Mouse (Mus musculus): ENCODE results near the gene Poldip2. TPM values are rescaled to one million over a fixed set of nuclear protein-coding genes. Genes with fewer than 3 reads are reported as not detected.
"Not testable (repeated sequence)": the region's sequence is repeated elsewhere in the genome, so short reads cannot be mapped to it uniquely, and the experiment has no call there.

Poldip2 gene
- polyA plus RNA-seq, 1 experiment from 2014 or later: 96.6 TPM

DNA sequence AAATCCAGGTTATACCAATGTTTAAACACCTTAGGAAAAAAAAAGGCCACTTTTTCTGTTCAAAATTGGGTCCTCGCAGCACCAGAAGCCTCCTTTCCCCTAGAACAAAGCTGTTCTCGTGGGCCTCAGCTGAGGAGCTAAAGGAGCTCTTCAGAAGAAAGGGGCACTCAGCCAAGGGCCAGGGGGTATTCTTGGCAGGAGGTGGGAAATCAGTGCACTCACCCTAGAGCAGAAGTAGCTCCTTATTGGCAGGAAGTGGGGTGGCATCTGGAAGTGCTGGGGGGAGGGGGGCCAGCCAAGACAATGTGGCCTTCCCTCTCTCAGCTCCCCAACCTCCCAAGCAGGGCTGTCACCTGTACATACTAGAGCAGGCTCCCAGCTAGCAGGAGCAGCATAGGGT is 12.8 kb downstream of the Poldip2 start:
- no peak overlapping the region for H3K27ac ChIP-seq (ENCODE audit: low read depth)
- peaks cover 75% of the 10 kb centered on the region for H3K36me3 ChIP-seq (replicated peaks; ENCODE audit: insufficient read depth, low read length)
- no peak overlapping the region for H3K4me2 ChIP-seq (ENCODE audit: low read depth, low read length)
- ATAC-seq: no peak
- H3K4me3 ChIP-seq (ENCODE audit: low read depth, low read length): no peak overlapping the region
- WGBS (ENCODE audit: insufficient replicate concordance): 80% methylated on average over 2 of the region's 2 CpGs
- no peaks in the 10 kb centered on the region for H3K4me1 ChIP-seq (ENCODE audit: insufficient read depth)
- DNase-seq: no peak
- H3K9me3 ChIP-seq (ENCODE audit: low read length): no peaks in the 10 kb centered on the region
- H3K9ac ChIP-seq (replicated peaks): no peak overlapping the region
- H3K27me3 ChIP-seq (ENCODE audit: insufficient read depth, low read length): no peaks in the 10 kb centered on the region
- no peak for TF ChIP-seq CTCF (IDR thresholded peaks at IDR 0.05; ENCODE audit: low read depth)
- TF ChIP-seq EP300 (IDR thresholded peaks at IDR 0.05; ENCODE audit: low read depth): no peak

GRCm38 (mm10) chr11:78528714-78529113 is 16.7 kb downstream of the Poldip2 start:
- Histone ChIP-seq H3K36me3 (replicated peaks; ENCODE audit: insufficient read depth, low read length) (peaks cover 42% of the 10 kb centered on the region), H3K9ac (replicated peaks) (no peak overlapping the region), H3K27ac (ENCODE audit: low read depth) (no peak overlapping the region), H3K27me3 (ENCODE audit: insufficient read depth, low read length) (no peaks in the 10 kb centered on the region), H3K4me1 (ENCODE audit: insufficient read depth) (no peaks in the 10 kb centered on the region), H3K4me3 (ENCODE audit: low read depth, low read length) (no peak overlapping the region), H3K4me2 (ENCODE audit: low read depth, low read length) (no peak overlapping the region), H3K9me3 (ENCODE audit: low read length) (no peaks in the 10 kb centered on the region)
- TF ChIP-seq EP300 (IDR thresholded peaks at IDR 0.05; ENCODE audit: low read depth) (no peak), CTCF (IDR thresholded peaks at IDR 0.05; ENCODE audit: low read depth) (no peak)
- 82% methylated on average over 9 of the region's 9 CpGs for WGBS (ENCODE audit: insufficient replicate concordance)
- no peak for ATAC-seq
- DNase-seq: no peak

DNA sequence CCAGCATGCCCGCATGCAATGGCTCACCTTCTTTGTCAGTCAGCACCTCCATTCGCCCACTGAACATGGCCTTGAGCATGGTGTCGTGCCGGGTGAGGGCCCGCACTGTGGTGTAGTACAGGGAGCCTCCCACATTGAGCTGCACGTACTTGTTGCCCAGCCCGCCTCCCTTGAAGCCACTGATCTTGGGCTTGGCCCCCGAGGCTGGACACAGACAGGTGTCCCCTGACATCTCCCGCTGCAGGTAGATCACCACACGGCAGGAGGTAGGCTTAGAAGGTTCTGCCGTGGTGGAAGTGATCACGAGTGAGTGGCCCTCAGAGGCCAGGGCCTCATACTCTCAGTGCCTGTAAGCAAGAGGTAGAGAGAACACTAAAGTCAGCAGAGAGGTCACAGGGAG is 18.0 kb downstream of the Poldip2 start:
- Histone ChIP-seq H3K27me3 (ENCODE audit: insufficient read depth, low read length) (no peaks in the 10 kb centered on the region), H3K4me1 (ENCODE audit: insufficient read depth) (peaks cover 5% of the 10 kb centered on the region), H3K4me3 (ENCODE audit: low read depth, low read length) (no peak overlapping the region), H3K9me3 (ENCODE audit: low read length) (no peaks in the 10 kb centered on the region), H3K4me2 (ENCODE audit: low read depth, low read length) (no peak overlapping the region), H3K9ac (replicated peaks) (no peak overlapping the region), H3K36me3 (replicated peaks; ENCODE audit: insufficient read depth, low read length) (peaks cover 31% of the 10 kb centered on the region), H3K27ac (ENCODE audit: low read depth) (peak overlapping the region; percentile 71; the same call in 1 of the 2 replicates)
- no peak for ATAC-seq
- DNase-seq: no peak
- TF ChIP-seq EP300 (IDR thresholded peaks at IDR 0.05; ENCODE audit: low read depth) (no peak), CTCF (IDR thresholded peaks at IDR 0.05; ENCODE audit: low read depth) (no peak)
- WGBS (ENCODE audit: insufficient replicate concordance): 79% methylated on average over 12 of the region's 12 CpGs

DNA sequence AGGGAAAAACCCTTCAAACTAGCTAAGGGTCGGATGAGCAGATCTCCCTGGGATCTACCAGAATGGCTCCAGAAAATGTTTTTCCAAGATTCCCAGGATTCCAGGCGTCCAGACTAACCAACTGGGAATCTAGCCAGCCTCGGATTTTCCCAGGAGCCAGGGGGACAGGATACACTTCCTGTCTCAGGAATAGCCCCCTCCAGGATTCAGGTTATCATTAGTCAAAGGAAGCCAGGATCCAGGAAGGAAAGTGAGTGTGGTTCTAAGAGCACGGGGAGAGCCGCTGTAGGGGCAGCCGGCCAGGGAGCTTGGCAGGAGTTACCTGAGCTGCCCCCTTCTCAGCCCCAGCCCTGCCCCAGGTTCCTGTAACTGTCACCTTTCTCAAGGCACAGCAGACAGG is 19.1 kb downstream of the Poldip2 start:
- DNase-seq: no peak
- ATAC-seq: no peak
- Histone ChIP-seq H3K27ac (ENCODE audit: low read depth) (peak overlapping the region; percentile 71), H3K36me3 (replicated peaks; ENCODE audit: insufficient read depth, low read length) (peaks cover 26% of the 10 kb centered on the region), H3K4me1 (ENCODE audit: insufficient read depth) (peaks cover 10% of the 10 kb centered on the region), H3K27me3 (ENCODE audit: insufficient read depth, low read length) (no peaks in the 10 kb centered on the region), H3K9me3 (ENCODE audit: low read length) (no peaks in the 10 kb centered on the region), H3K4me2 (ENCODE audit: low read depth, low read length) (no peak overlapping the region), H3K4me3 (ENCODE audit: low read depth, low read length) (no peak overlapping the region), H3K9ac (replicated peaks) (no peak overlapping the region)
- WGBS (ENCODE audit: insufficient replicate concordance): 61% methylated on average over 6 of the region's 6 CpGs
- TF ChIP-seq CTCF (IDR thresholded peaks at IDR 0.05; ENCODE audit: low read depth) (no peak), EP300 (IDR thresholded peaks at IDR 0.05; ENCODE audit: low read depth) (0 out of 2 replicates have a peak, but pooled peaks have one; percentile 39)

- WGBS (ENCODE audit: insufficient replicate concordance): 73% methylated on average over 8 of the region's 10 CpGs
- not testable (repeated sequence) for ATAC-seq; H3K27me3 ChIP-seq (ENCODE audit: insufficient read depth, low read length); H3K9ac ChIP-seq (replicated peaks); H3K4me2 ChIP-seq (ENCODE audit: low read depth, low read length); H3K4me3 ChIP-seq (ENCODE audit: low read depth, low read length); DNase-seq; H3K9me3 ChIP-seq (ENCODE audit: low read length); H3K27ac ChIP-seq (ENCODE audit: low read depth)
- H3K4me1 ChIP-seq (ENCODE audit: insufficient read depth): peaks cover 10% of the 10 kb centered on the region
- peaks cover 22% of the 10 kb centered on the region for H3K36me3 ChIP-seq (replicated peaks; ENCODE audit: insufficient read depth, low read length)
Measured at GRCm38 (mm10) chr11:78531515-78531914, 19.5 kb downstream of the Poldip2 start.

DNA sequence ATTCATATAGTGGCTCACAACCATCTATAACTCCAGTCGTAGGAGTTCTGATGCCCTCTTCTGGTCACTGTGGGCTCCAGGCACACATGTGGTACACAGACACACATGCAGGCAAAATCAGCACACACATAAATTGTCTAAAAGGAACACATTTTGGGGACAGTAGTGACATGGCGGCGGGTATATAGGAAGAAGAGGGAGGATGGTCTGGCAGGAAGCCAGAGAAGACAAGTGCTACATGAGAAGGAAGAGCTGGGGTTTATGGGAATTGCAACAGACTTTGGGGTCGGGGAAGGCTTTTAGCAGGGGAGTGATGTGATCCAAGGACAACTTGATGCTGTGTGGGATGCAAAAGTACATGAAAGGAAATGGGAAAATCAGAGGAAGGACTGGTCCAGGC is 22.5 kb downstream of the Poldip2 start:
- Histone ChIP-seq H3K9ac (replicated peaks) (no peak overlapping the region), H3K27ac (ENCODE audit: low read depth) (no peak overlapping the region)

More for the DNA sequence above, 22.5 kb downstream of the Poldip2 start:
- Histone ChIP-seq H3K4me2 (ENCODE audit: low read depth, low read length) (peak overlapping the region; percentile 93; the same call in 1 of the 2 replicates), H3K9me3 (ENCODE audit: low read length) (no peaks in the 10 kb centered on the region), H3K36me3 (replicated peaks; ENCODE audit: insufficient read depth, low read length) (peaks cover 13% of the 10 kb centered on the region), H3K27me3 (ENCODE audit: insufficient read depth, low read length) (no peaks in the 10 kb centered on the region), H3K4me3 (ENCODE audit: low read depth, low read length) (no peak overlapping the region), H3K4me1 (ENCODE audit: insufficient read depth) (peaks cover 25% of the 10 kb centered on the region)
- DNase-seq (no peak), ATAC-seq (no peak)
- WGBS (ENCODE audit: insufficient replicate concordance): 74% methylated on average over 4 of the region's 4 CpGs
- TF ChIP-seq CTCF (IDR thresholded peaks at IDR 0.05; ENCODE audit: low read depth) (peak; percentile 24; the same call in 1 of the 2 replicates), EP300 (IDR thresholded peaks at IDR 0.05; ENCODE audit: low read depth) (no peak)

Measured in liver, postnatal 0 days (tissue).